Mouse (Mus musculus): Measurements from ENCODE around the gene 4933434E20Rik.

4933434E20Rik gene

GRCm38 (mm10) chr3:90051441-90052350, at the start of gene 4933434E20Rik:
Gene 4933434E20Rik (plus strand): TSS chr3:90051636.
- DNase-seq (ENCODE audit: extremely low read depth, low read depth, low spot score): no peak

- no peak for DNase-seq (ENCODE audit: extremely low read depth, low read depth, low spot score)
Measured at GRCm38 (mm10) chr3:90004091-90004796, 47.2 kb upstream of the 4933434E20Rik start.

GRCm38 (mm10) chr3:90010291-90010690, 41.1 kb upstream of the 4933434E20Rik start:
- no peak for DNase-seq (ENCODE audit: extremely low read depth, low read depth, low spot score)

- no peak for DNase-seq (ENCODE audit: extremely low read depth, low read depth, low spot score)
Measured at GRCm38 (mm10) chr3:90016626-90017025, 34.8 kb upstream of the 4933434E20Rik start.

- no peak for DNase-seq (ENCODE audit: extremely low read depth, low read depth, low spot score)
Measured at GRCm38 (mm10) chr3:90034653-90035052, 16.8 kb upstream of the 4933434E20Rik start.

GRCm38 (mm10) chr3:90036263-90036662, 15.2 kb upstream of the 4933434E20Rik start:
- no peak for DNase-seq (ENCODE audit: extremely low read depth, low read depth, low spot score)

GRCm38 (mm10) chr3:90049691-90050090, 1.7 kb upstream of the 4933434E20Rik start:
- DNase-seq (ENCODE audit: extremely low read depth, low read depth, low spot score): no peak

- peak; percentile 87 for DNase-seq (ENCODE audit: extremely low read depth, low read depth, low spot score)
Measured at GRCm38 (mm10) chr3:90052351-90053241, 1.2 kb downstream of the 4933434E20Rik start, which contains the start of gene Ubap2l. Gene Ubap2l (minus strand): TSS chr3:90052628.

- DNase-seq (ENCODE audit: extremely low read depth, low read depth, low spot score): no peak
Measured at GRCm38 (mm10) chr3:90061549-90061948, 10.1 kb downstream of the 4933434E20Rik start.

GRCm38 (mm10) chr3:90062539-90062938, 11.1 kb downstream of the 4933434E20Rik start:
- DNase-seq (ENCODE audit: extremely low read depth, low read depth, low spot score): no peak

- no peak for DNase-seq (ENCODE audit: extremely low read depth, low read depth, low spot score)
Measured at GRCm38 (mm10) chr3:90064383-90064782, 12.9 kb downstream of the 4933434E20Rik start.

GRCm38 (mm10) chr3:90065553-90065952, 14.1 kb downstream of the 4933434E20Rik start:
- DNase-seq (ENCODE audit: extremely low read depth, low read depth, low spot score): no peak

GRCm38 (mm10) chr3:90067851-90068250, 16.4 kb downstream of the 4933434E20Rik start:
- no peak for DNase-seq (ENCODE audit: extremely low read depth, low read depth, low spot score)

GRCm38 (mm10) chr3:90069688-90070087, 18.3 kb downstream of the 4933434E20Rik start:
- no peak for DNase-seq (ENCODE audit: extremely low read depth, low read depth, low spot score)

- no peak for DNase-seq (ENCODE audit: extremely low read depth, low read depth, low spot score)
Measured at GRCm38 (mm10) chr3:90072294-90072693, 20.9 kb downstream of the 4933434E20Rik start, which contains the start of gene Tpm3. Gene Tpm3 (plus strand): TSS chr3:90072649.

GRCm38 (mm10) chr3:90076921-90077716, 25.7 kb downstream of the 4933434E20Rik start:
- no peak for DNase-seq (ENCODE audit: extremely low read depth, low read depth, low spot score)

- no peak for DNase-seq (ENCODE audit: extremely low read depth, low read depth, low spot score)
Measured at GRCm38 (mm10) chr3:90078224-90078623, 26.8 kb downstream of the 4933434E20Rik start.

GRCm38 (mm10) chr3:90079133-90079762, 27.8 kb downstream of the 4933434E20Rik start:
- peak; percentile 47 for DNase-seq (ENCODE audit: extremely low read depth, low read depth, low spot score)

GRCm38 (mm10) chr3:90079763-90080497, 28.5 kb downstream of the 4933434E20Rik start:
- DNase-seq (ENCODE audit: extremely low read depth, low read depth, low spot score): no peak

Data from fat pad, adult 2 months (tissue).